ENCODE assay signal across 8 mouse cellular contexts in genomic region chr3:121535813-121536504, GRCm38 (mm10). TPM values are rescaled to one million over a fixed set of nuclear protein-coding genes. Genes with fewer than 3 reads are reported as not detected.
DNase-seq lines count a peak whose midpoint lies in the region; ATAC-seq and TF ChIP-seq lines count a peak whose summit lies in the region.

No protein-coding gene starts in this region.

- H3K27me3 ChIP-seq in heart, adult 2 months (ENCODE audit: control insufficient read depth, insufficient read depth, low read length) = peaks cover 3% of the 10 kb centered on the region; the same call in 1 of the 2 replicates
- 0 out of 2 replicates have a peak, but pooled peaks cover 4% of the 10 kb centered on the region for H3K27me3 ChIP-seq in midbrain, postnatal 0 days (ENCODE audit: insufficient read depth, low read length)

- intact Hi-C loops in heart, adult 2 months (cut with DNase I) = loop anchor here (2.0 to 10.0 kb wide), 4 partner anchors 201 to 586 kb away; no protein-coding TSS in a partner anchor

- H3K4me2 ChIP-seq in midbrain, postnatal 0 days (ENCODE audit: low read depth, low read length, poor library complexity, severe bottlenecking) = no peak overlapping the region

- no peaks in the 10 kb centered on the region for H3K9me3 ChIP-seq in midbrain, postnatal 0 days (ENCODE audit: low read length)

- no peak for TF ChIP-seq POLR2A in heart, adult 2 months (IDR thresholded peaks at IDR 0.05; ENCODE audit: insufficient read depth, low read depth, low read length)

- H3K27ac ChIP-seq in heart, adult 2 months = no peak overlapping the region
- H3K27ac ChIP-seq in layer of hippocampus, adult 2 months = no peak overlapping the region
- H3K27ac ChIP-seq in midbrain, postnatal 0 days (ENCODE audit: low read depth, low read length) = no peak overlapping the region

- no peak overlapping the region for H3K9ac ChIP-seq in heart, adult 2 months (ENCODE audit: low read depth, low read length)
- H3K9ac ChIP-seq in midbrain, postnatal 0 days (replicated peaks; ENCODE audit: low read length, poor library complexity, severe bottlenecking) = no peak overlapping the region

- H3K4me1 ChIP-seq in heart, adult 2 months (ENCODE audit: control insufficient read depth, insufficient read depth, low read length) = no peaks in the 10 kb centered on the region; the same call in 1 of the 2 replicates
- no peaks in the 10 kb centered on the region for H3K4me1 ChIP-seq in midbrain, postnatal 0 days (ENCODE audit: insufficient read depth, low read length)

- DNase-seq in heart, adult 2 months = peak in 1 of 2 experiments; percentile 59
- DNase-seq in heart, adult 9 months (ENCODE audit: low spot score in 2 of 2) = no peak
- DNase-seq in 3T3-L1 (ENCODE audit: low read depth, low spot score) (peak; percentile 84), NIH3T3 (ENCODE audit: low read depth) (peak; percentile 85)
- peak; percentile 59 to 70 for DNase-seq in cerebellum, postnatal 25 days
- DNase-seq in layer of hippocampus, adult 2 months (ENCODE audit: low spot score in 2 of 2) = peak; percentile 21 to 53
- DNase-seq in midbrain, postnatal 0 days (ENCODE audit: low spot score) = peak; percentile 57
- DNase-seq in ovary, postnatal 10 days (ENCODE audit: low spot score) = no peak

- no peaks in the 10 kb centered on the region for H3K36me3 ChIP-seq in heart, adult 2 months (ENCODE audit: control insufficient read depth, insufficient read depth, low read length)
- H3K36me3 ChIP-seq in midbrain, postnatal 0 days (ENCODE audit: insufficient read depth, low read length) = no peaks in the 10 kb centered on the region

- peak; percentile 64 for TF ChIP-seq EP300 in heart, adult 2 months (IDR thresholded peaks at IDR 0.05; ENCODE audit: insufficient read depth, low read depth, low read length)

- no peaks in the 10 kb centered on the region for H3K79me2 ChIP-seq in heart, adult 2 months (replicated peaks; ENCODE audit: control insufficient read depth, insufficient read depth, low read length)

- no peak for ATAC-seq in midbrain, postnatal 0 days (ENCODE audit: low FRiP score)

- TF ChIP-seq CTCF in heart, adult 2 months (IDR thresholded peaks at IDR 0.05) = no peak; the same call in 1 of the 2 replicates
- TF ChIP-seq CTCF in layer of hippocampus, adult 2 months (conservative IDR thresholded peaks at IDR 0.05) = peak; percentile 98
- peak; percentile 93 for TF ChIP-seq CTCF in midbrain, postnatal 0 days (IDR thresholded peaks at IDR 0.05)

- 63% methylated on average over 3 of the region's 3 CpGs for WGBS in heart, adult 2 months
- 91% methylated on average over 3 of the region's 3 CpGs for WGBS in midbrain, postnatal 0 days

- H3K4me3 ChIP-seq in heart, adult 2 months = no peak overlapping the region
- no peak overlapping the region for H3K4me3 ChIP-seq in layer of hippocampus, adult 2 months
- H3K4me3 ChIP-seq in midbrain, postnatal 0 days (ENCODE audit: low read depth, low read length) = no peak overlapping the region

RNA-seq across cellular contexts. Expression of gene Slc44a3, which starts 3.8 kb away (rescaled TPM):
- total RNA-seq in heart, adult 2 months (2021) = not detected
- polyA plus RNA-seq in heart, adult 2 months (2012; rRNA removed) = 0.38 and 1.1 TPM in 2 replicates
- not detected for total RNA-seq in layer of hippocampus, adult 2 months (2021)
- 0.22 and 0.61 TPM in 2 replicates for total RNA-seq in midbrain, postnatal 0 days (2014; rRNA removed)
- 0.47 and 0.48 TPM in 2 replicates for polyA plus RNA-seq in midbrain, postnatal 0 days (2015; fragmentation: Nextera tagmentation; extraction: Ambion mirVana)

Comparison
In these comparisons a context has a peak if more than half of its experiments do, and no peak if none do; other contexts are left out.
1. DNase-seq: peak in 3T3-L1 (single experiment), NIH3T3 (single experiment), cerebellum, postnatal 25 days (2 of 2), layer of hippocampus, adult 2 months (2 of 2) and midbrain, postnatal 0 days (single experiment); none in heart, adult 9 months (0 of 2) and ovary, postnatal 10 days (single experiment).